Mouse (Mus musculus): ENCODE measurements at regions not wholly inside any gene's neighbourhood (a gene's known extent, or its start where the extent isn't known, plus 50 kb on each side); places are given as distances from the start of the nearest gene placed in this dataset.
"Not testable (repeated sequence)": the region's sequence is repeated elsewhere in the genome, so short reads cannot be mapped to it uniquely, and the experiment has no call there.

DNA sequence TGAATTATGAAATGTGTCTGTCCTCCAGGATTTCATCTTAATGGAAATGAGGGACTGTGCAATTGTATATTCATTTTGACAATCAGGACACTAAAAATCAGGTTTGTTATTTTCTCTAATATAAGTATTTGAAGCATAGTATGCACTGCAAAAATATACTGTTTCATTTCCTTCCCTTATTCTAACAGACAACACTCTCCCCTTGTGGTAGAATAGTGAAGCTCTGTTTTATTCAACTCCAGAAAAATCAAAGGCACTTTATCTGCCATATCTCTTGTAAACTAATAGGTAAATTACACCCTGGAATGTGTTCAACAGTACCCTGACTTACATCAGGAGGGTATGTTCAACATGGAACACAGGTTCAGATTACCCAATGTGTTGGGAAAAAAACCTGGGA lies 137.7 kb upstream of the Zfp960 start:
- DNase-seq (ENCODE audit: low read depth, low spot score), result no peak

- peak; percentile 96 for DNase-seq (ENCODE audit: low read depth, low spot score)
Measured at GRCm38 (mm10) chr17:16951092-16952016, 112.6 kb upstream of the Zfp960 start.

GRCm38 (mm10) chr17:16952146-16952545 lies 111.8 kb upstream of the Zfp960 start:
- not testable (repeated sequence) for DNase-seq (ENCODE audit: low read depth, low spot score)

GRCm38 (mm10) chr17:16997241-16997640 lies 66.7 kb upstream of the Zfp960 start:
- DNase-seq (ENCODE audit: low read depth, low spot score), result not testable (repeated sequence)

DNA sequence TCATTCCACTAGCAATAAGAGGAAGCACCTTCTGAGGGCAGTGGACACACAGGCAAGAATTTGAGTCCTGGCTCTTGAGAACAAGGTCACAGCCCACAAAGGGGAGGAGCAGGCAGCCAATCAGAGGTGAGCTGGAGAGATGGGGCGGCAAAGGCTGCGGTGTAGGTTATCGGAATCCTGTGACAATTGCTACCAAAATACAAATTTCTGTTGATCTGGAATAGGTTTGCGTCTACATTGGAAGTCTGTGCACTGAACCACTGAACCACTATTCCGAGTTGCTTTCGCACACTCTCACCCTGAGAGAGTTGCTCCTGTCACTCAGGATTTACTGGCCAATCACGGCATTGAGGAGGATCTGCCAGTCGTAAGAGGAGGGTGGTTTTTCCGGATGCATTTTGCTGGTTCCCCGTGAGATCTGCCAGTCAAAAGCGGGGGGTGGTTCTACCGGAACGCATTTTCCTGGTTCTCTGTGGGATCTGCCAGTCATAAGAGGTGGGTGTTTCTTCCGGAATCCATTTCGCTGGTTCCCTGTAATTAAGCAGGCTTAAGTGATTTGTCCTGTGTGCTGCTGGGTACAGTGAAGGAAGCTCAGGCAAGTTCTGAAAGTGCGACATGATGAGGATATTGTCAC lies 59.2 kb upstream of the Zfp960 start:
- peak; percentile 91 for DNase-seq (ENCODE audit: low read depth, low spot score)

DNA sequence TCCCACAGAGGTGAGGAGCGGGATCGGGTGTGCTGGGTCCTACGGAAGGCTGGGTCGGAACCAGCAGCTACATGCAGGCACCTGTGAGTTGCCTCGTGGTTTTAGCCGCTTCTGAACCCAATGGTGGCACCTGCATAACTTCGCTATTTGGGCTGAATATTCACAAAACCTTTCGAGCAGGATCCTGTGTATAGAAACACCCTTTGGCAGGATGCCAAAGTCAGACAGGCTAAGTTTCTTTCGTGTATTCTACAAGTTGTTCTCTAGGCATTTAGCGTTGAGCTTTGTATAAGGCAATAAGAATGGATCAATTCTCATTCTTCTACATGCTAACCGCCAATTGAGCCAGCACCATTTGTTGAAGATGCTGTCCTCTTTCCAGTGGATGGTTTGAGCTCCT lies 58.6 kb upstream of the Zfp960 start:
- peak; percentile 5 for DNase-seq (ENCODE audit: low read depth, low spot score)
